Mouse (Mus musculus) CH12.LX (cell line): ENCODE measurements around the gene Acsl1. TPM values are rescaled to one million over a fixed set of nuclear protein-coding genes. Genes with fewer than 3 reads are reported as not detected.

Experiments used
- DNase-seq: peaks from one replicate; pipeline ENCODE4 v3.0.0-alpha.2; 2013; ENCODE audit errors: extremely low read depth
- H3K27ac ChIP-seq: 2 replicates; pipeline ENCODE4 v1.5.1; 2012; ENCODE audit warnings: low read depth, mild to moderate bottlenecking, control low read depth, moderate library complexity; ENCODE audit not compliant: insufficient read depth
- H3K27me3 ChIP-seq: replicated peaks from 2 replicates; pipeline ENCODE3; 2012; ENCODE audit warnings: inconsistent platforms
- H3K36me3 ChIP-seq, 2 experiments: replicated peaks in 1 of 2; 2 replicates each; pipeline versions ENCODE3 to v1.6.1; 2012; ENCODE audit warnings: inconsistent platforms in 1 of 2, low read length in 1 of 2, mild to moderate bottlenecking in 1 of 2, mixed read lengths in 1 of 2, moderate library complexity in 1 of 2; ENCODE audit not compliant: control insufficient read depth in 1 of 2, insufficient read depth in 1 of 2
- H3K4me1 ChIP-seq, 2 experiments: 2 replicates each; pipeline ENCODE4 v1.6.1; 2012; ENCODE audit warnings: inconsistent platforms in 1 of 2, moderate library complexity in 1 of 2; ENCODE audit not compliant: insufficient read depth in 2 of 2, control insufficient read depth in 1 of 2
- H3K4me2 ChIP-seq: 2 replicates; pipeline ENCODE4 v1.6.1; 2012; ENCODE audit warnings: low read depth, mild to moderate bottlenecking, control low read depth; ENCODE audit not compliant: poor library complexity, insufficient read depth, severe bottlenecking
- H3K4me3 ChIP-seq, 3 experiments: fragments of 150-350 bp in 1 of 3; sonication (generic) in 1 of 3; replicated peaks in 1 of 3; 2 replicates each; pipeline versions ENCODE3 to v1.5.1; 2011 to 2012; ENCODE audit warnings: low read depth in 2 of 3, low read length in 2 of 3, mild to moderate bottlenecking in 2 of 3, moderate library complexity in 2 of 3, control low read depth in 1 of 3, improper control_type of control experiment in 1 of 3, inconsistent platforms in 1 of 3, mixed read lengths in 1 of 3; ENCODE audit not compliant: poor library complexity in 1 of 3
- H3K79me2 ChIP-seq: replicated peaks from 2 replicates; pipeline ENCODE4 v1.6.1; 2012; ENCODE audit warnings: mild to moderate bottlenecking, moderate library complexity; ENCODE audit not compliant: control insufficient read depth, poor library complexity, insufficient read depth, severe bottlenecking; ENCODE audit errors: extremely low read depth
- H3K9ac ChIP-seq: 2 replicates; pipeline ENCODE4 v1.6.1; 2012; ENCODE audit warnings: low read depth, mild to moderate bottlenecking, control low read depth, moderate library complexity; ENCODE audit not compliant: insufficient read depth
- H3K9me3 ChIP-seq: replicated peaks from 2 replicates; pipeline ENCODE3; 2012; ENCODE audit warnings: low read length, inconsistent platforms, mixed read lengths
- BHLHE40 ChIP-seq: IDR thresholded peaks from 2 replicates; pipeline ENCODE4 v1.6.1; 2011; ENCODE audit warnings: mild to moderate bottlenecking, low read depth, low read length, improper control_type of control experiment
- CHD2 ChIP-seq: IDR thresholded peaks from 2 replicates; pipeline ENCODE4 v1.6.1; 2011; ENCODE audit warnings: low read length, improper control_type of control experiment
- E2F4 ChIP-seq: IDR thresholded peaks from 2 replicates; pipeline ENCODE4 v1.6.1; 2011; ENCODE audit warnings: low read depth, low read length, improper control_type of control experiment; ENCODE audit not compliant: insufficient replicate concordance
- ELF1 ChIP-seq: IDR thresholded peaks from 2 replicates; pipeline ENCODE4 v1.6.1; 2014; ENCODE audit warnings: low read depth, mild to moderate bottlenecking, inconsistent platforms, low read length, improper control_type of control experiment
- EP300 ChIP-seq: IDR thresholded peaks from 2 replicates; pipeline ENCODE4 v1.6.1; 2011; ENCODE audit warnings: low read length, improper control_type of control experiment
- GABPA ChIP-seq: IDR thresholded peaks from 2 replicates; pipeline ENCODE4 v1.6.1; 2012; ENCODE audit warnings: low read depth, low read length, improper control_type of control experiment, inconsistent platforms; ENCODE audit not compliant: insufficient replicate concordance
- JUN ChIP-seq: IDR thresholded peaks from 2 replicates; pipeline ENCODE4 v1.6.1; 2011; ENCODE audit warnings: low read depth, mild to moderate bottlenecking, low read length, improper control_type of control experiment, moderate library complexity; ENCODE audit not compliant: insufficient read depth
- JUND ChIP-seq: conservative IDR thresholded peaks from 2 replicates; pipeline ENCODE4 v1.6.1; 2011; ENCODE audit warnings: low read depth, low read length, improper control_type of control experiment
- MAFK ChIP-seq: IDR thresholded peaks from 2 replicates; pipeline ENCODE4 v1.6.1; 2011; ENCODE audit warnings: low read length, improper control_type of control experiment; ENCODE audit not compliant: insufficient replicate concordance
- MXI1 ChIP-seq: IDR thresholded peaks from 2 replicates; pipeline ENCODE4 v1.6.1; 2011; ENCODE audit warnings: mild to moderate bottlenecking, low read depth, low read length, improper control_type of control experiment
- TCF12 ChIP-seq: IDR thresholded peaks from 2 replicates; pipeline ENCODE4 v1.6.1; 2014; ENCODE audit warnings: low read depth, mild to moderate bottlenecking, inconsistent platforms, low read length, improper control_type of control experiment
- ZC3H11A ChIP-seq: IDR thresholded peaks from 2 replicates; pipeline ENCODE4 v1.6.1; 2012; ENCODE audit warnings: low read depth, mild to moderate bottlenecking, inconsistent platforms, low read length, improper control_type of control experiment
- ZKSCAN1 ChIP-seq: IDR thresholded peaks from 2 replicates; pipeline ENCODE4 v1.6.1; 2012; ENCODE audit warnings: low read depth, inconsistent platforms, low read length, improper control_type of control experiment, borderline replicate concordance
- ZMIZ1 ChIP-seq: IDR thresholded peaks from 2 replicates; pipeline ENCODE4 v1.6.1; 2012; ENCODE audit warnings: low read depth, mild to moderate bottlenecking, inconsistent platforms, low read length, improper control_type of control experiment
- dilution Hi-C: fragments of 300-500 bp; cut with MboI; formaldehyde crosslinking; loops from 2 replicates; pipeline ENCODE4 v1.14.3; 2020; ENCODE audit warnings: low sequenced_read_pairs; ENCODE audit not compliant: extremely low pct_unique_long_range_greater_than_20kb, extremely low pct_ligation_motif_present
- in situ Hi-C: fragments of 300-500 bp; cut with MboI; formaldehyde crosslinking; loops from 3 replicates; pipeline ENCODE4 v1.14.3; 2019; ENCODE audit warnings: low sequenced_read_pairs, low pct_ligation_motif_present, low pct_unique_long_range_greater_than_20kb, mixed read lengths
- polyA plus RNA-seq: library from polyadenylated mRNA; unstranded; fragments of >175 nt; gene quantifications from 2 replicates; pipeline ENCODE4 v1.2.1, GENCODE M21; 2012; ENCODE audit warnings: low read depth; ENCODE audit not compliant: insufficient read length
- total RNA-seq, 2 experiments: library from RNA; depleted of rRNA; stranded (reverse); fragments of 300-350 nt in 1 of 2; fragments of >200 nt in 1 of 2; gene quantifications; 2 replicates each; pipeline ENCODE4 v1.2.3; 2012 to 2014

The Acsl1 gene
- total and polyA plus RNA-seq, 3 experiments: 8.7 to 27.9 (median 19.5) TPM

DNA sequence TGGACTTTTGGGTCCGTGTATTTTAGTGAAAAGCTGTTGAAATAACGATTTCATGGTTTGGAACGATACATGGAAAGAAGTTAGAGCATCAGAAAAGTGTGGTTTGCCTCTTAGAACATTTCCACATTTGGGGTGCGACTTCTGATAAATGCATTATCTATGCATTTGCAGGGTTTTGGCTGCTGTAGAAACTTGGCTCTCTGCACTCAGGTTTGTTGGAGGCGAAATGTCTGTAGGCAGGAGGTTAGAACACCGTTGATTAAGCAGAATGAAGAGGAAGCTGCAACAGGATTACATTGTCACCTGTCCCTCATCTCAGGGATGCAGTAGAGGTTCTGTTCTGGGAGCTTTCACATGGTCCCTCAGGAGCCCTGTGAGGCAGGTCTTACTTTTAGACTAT is 3.8 kb downstream of the Acsl1 start:
- Histone ChIP-seq H3K4me1 (peaks cover 0 to 45% of the 10 kb centered on the region in 2 experiments; a peak in 3 of 4 replicates), H3K27me3 (no peaks in the 10 kb centered on the region), H3K36me3 (peaks cover 0 to 25% of the 10 kb centered on the region in 2 experiments), H3K4me3 (no peak overlapping the region), H3K79me2 (no peaks in the 10 kb centered on the region; the same call in 1 of the 2 replicates), H3K27ac (no peak overlapping the region), H3K9me3 (no peaks in the 10 kb centered on the region), H3K4me2 (no peak overlapping the region), H3K9ac (no peak overlapping the region)
- TF ChIP-seq JUN (no peak), CHD2 (no peak), ZKSCAN1 (no peak), JUND (no peak), EP300 (no peak), GABPA (no peak), BHLHE40 (no peak), ZC3H11A (no peak), MAFK (no peak)
- dilution Hi-C loops (no loop called here), in situ Hi-C loops (no loop called here)
- no peak for DNase-seq

DNA sequence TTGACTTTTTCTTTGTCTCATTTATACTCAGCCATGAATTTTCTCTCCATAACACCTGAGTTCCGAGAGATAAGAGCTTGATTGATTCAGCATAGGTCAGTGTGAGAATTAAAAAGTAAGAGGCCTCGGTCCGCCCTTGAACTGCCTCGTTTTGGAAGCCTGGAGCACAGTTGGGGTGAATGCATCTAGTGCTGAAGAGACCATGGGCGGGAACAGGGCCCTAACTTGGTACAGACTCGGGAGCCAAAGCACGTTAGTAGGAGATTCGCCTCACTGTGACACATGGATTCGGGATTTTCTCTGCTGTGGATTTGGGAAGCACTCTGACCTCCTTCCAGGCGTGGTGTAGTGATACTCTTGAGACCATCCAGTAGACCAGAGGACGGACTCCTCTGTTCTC is 4.6 kb downstream of the Acsl1 start:
- peaks cover 3 to 45% of the 10 kb centered on the region in 2 experiments; a peak in 3 of 4 replicates for H3K4me1 ChIP-seq
- DNase-seq: no peak
- H3K9ac ChIP-seq: no peak overlapping the region
- H3K4me3 ChIP-seq: no peak overlapping the region
- no peak overlapping the region for H3K27ac ChIP-seq
- in situ Hi-C loops (no loop called here), dilution Hi-C loops (no loop called here)
- no peaks in the 10 kb centered on the region for H3K9me3 ChIP-seq
- no peak for TF ChIP-seq ZMIZ1
- no peak for TF ChIP-seq BHLHE40
- TF ChIP-seq E2F4: no peak
- TF ChIP-seq JUN: no peak
- no peak for TF ChIP-seq MXI1
- no peak for TF ChIP-seq TCF12
- no peak for TF ChIP-seq ZKSCAN1
- TF ChIP-seq ELF1: no peak
- peaks cover 0 to 25% of the 10 kb centered on the region in 2 experiments for H3K36me3 ChIP-seq
- H3K27me3 ChIP-seq: no peaks in the 10 kb centered on the region
- H3K4me2 ChIP-seq: no peak overlapping the region
- no peaks in the 10 kb centered on the region; the same call in 1 of the 2 replicates for H3K79me2 ChIP-seq
